Mouse (Mus musculus): ENCODE results near the gene Grn. TPM values are rescaled to one million over a fixed set of nuclear protein-coding genes. Genes with fewer than 3 reads are reported as not detected.
"Not testable (repeated sequence)": the region's sequence is repeated elsewhere in the genome, so short reads cannot be mapped to it uniquely, and the experiment has no call there.

The Grn gene
- 75.2 and 86.1 TPM in 2 replicates for polyA plus RNA-seq (2016; fragmentation: Nextera tagmentation; extraction: Ambion mirVana)

- Histone ChIP-seq H3K9me3 (no peaks in the 10 kb centered on the region), H3K4me3 (peak within 1 kb of the TSS; percentile 48), H3K4me1 (peaks cover 24% of the 10 kb centered on the region), H3K36me3 (peaks cover 7% of the 10 kb centered on the region), H3K9ac (peak within 1 kb of the TSS; percentile 59), H3K27me3 (replicated peaks) (no peaks in the 10 kb centered on the region), H3K4me2 (replicated peaks) (peak within 1 kb of the TSS; percentile 94), H3K27ac (0 out of 2 replicates have a peak within 1 kb of the TSS, but pooled peaks have one; percentile 42)
- WGBS, result 0% methylated on average over 29 of the region's 29 CpGs
- ATAC-seq (ENCODE audit: low FRiP score, low read depth), result peak; percentile 90
Observed at GRCm38 (mm10) chr11:102430121-102431017, at the start of gene Grn. Gene Grn, plus strand, starts transcription at chr11:102430315.

- H3K4me3 ChIP-seq, result no peak overlapping the region
- H3K27ac ChIP-seq, result no peak overlapping the region
- no peaks in the 10 kb centered on the region for H3K36me3 ChIP-seq
- 52% methylated on average over 4 of the region's 4 CpGs for WGBS
- ATAC-seq (ENCODE audit: low FRiP score, low read depth), result no peak
- H3K4me1 ChIP-seq, result peaks cover 2% of the 10 kb centered on the region; the same call in 1 of the 2 replicates
- no peak overlapping the region for H3K4me2 ChIP-seq (replicated peaks)
- H3K9ac ChIP-seq, result no peak overlapping the region
- no peaks in the 10 kb centered on the region for H3K27me3 ChIP-seq (replicated peaks)
- no peaks in the 10 kb centered on the region for H3K9me3 ChIP-seq
Observed at GRCm38 (mm10) chr11:102381341-102382100, 48.6 kb upstream of the Grn start.

- Histone ChIP-seq H3K36me3 (no peaks in the 10 kb centered on the region), H3K9me3 (no peaks in the 10 kb centered on the region), H3K9ac (no peak overlapping the region), H3K4me3 (no peak overlapping the region), H3K4me2 (replicated peaks) (no peak overlapping the region), H3K4me1 (no peaks in the 10 kb centered on the region), H3K27me3 (replicated peaks) (no peaks in the 10 kb centered on the region), H3K27ac (no peak overlapping the region)
- ATAC-seq (ENCODE audit: low FRiP score, low read depth), result no peak
- 94% methylated on average over 3 of the region's 3 CpGs for WGBS
Observed at GRCm38 (mm10) chr11:102382794-102383193, 47.3 kb upstream of the Grn start.

GRCm38 (mm10) chr11:102383365-102384136 is 46.6 kb upstream of the Grn start:
- H3K36me3 ChIP-seq, result no peaks in the 10 kb centered on the region
- no peaks in the 10 kb centered on the region for H3K27me3 ChIP-seq (replicated peaks)
- no peak overlapping the region for H3K4me2 ChIP-seq (replicated peaks)
- no peaks in the 10 kb centered on the region for H3K9me3 ChIP-seq
- 95% methylated on average over 1 of the region's 1 CpGs for WGBS
- ATAC-seq (ENCODE audit: low FRiP score, low read depth), result no peak
- H3K4me1 ChIP-seq, result no peaks in the 10 kb centered on the region
- no peak overlapping the region for H3K9ac ChIP-seq
- no peak overlapping the region for H3K27ac ChIP-seq
- no peak overlapping the region for H3K4me3 ChIP-seq

- WGBS, result 78% methylated on average over 2 of the region's 2 CpGs
Observed at GRCm38 (mm10) chr11:102384418-102384817, 45.7 kb upstream of the Grn start.

GRCm38 (mm10) chr11:102385075-102385474 is 45.0 kb upstream of the Grn start:
- Histone ChIP-seq H3K9me3 (no peaks in the 10 kb centered on the region), H3K4me1 (no peaks in the 10 kb centered on the region), H3K27me3 (replicated peaks) (no peaks in the 10 kb centered on the region), H3K4me2 (replicated peaks) (no peak overlapping the region), H3K9ac (no peak overlapping the region), H3K36me3 (no peaks in the 10 kb centered on the region), H3K27ac (no peak overlapping the region), H3K4me3 (no peak overlapping the region)
- 63% methylated on average over 4 of the region's 4 CpGs for WGBS
- no peak for ATAC-seq (ENCODE audit: low FRiP score, low read depth)

More at GRCm38 (mm10) chr11:102384418-102384817, 45.7 kb upstream of the Grn start:
- H3K4me2 ChIP-seq (replicated peaks), result no peak overlapping the region
- no peak overlapping the region for H3K4me3 ChIP-seq
- H3K27ac ChIP-seq, result no peak overlapping the region
- H3K36me3 ChIP-seq, result no peaks in the 10 kb centered on the region
- H3K9me3 ChIP-seq, result no peaks in the 10 kb centered on the region
- ATAC-seq (ENCODE audit: low FRiP score, low read depth), result no peak
- no peaks in the 10 kb centered on the region for H3K27me3 ChIP-seq (replicated peaks)
- H3K4me1 ChIP-seq, result no peaks in the 10 kb centered on the region
- H3K9ac ChIP-seq, result no peak overlapping the region

GRCm38 (mm10) chr11:102386121-102386520 is 44.0 kb upstream of the Grn start:
- H3K9me3 ChIP-seq, result no peaks in the 10 kb centered on the region
- H3K4me3 ChIP-seq, result no peak overlapping the region
- no peak overlapping the region for H3K9ac ChIP-seq
- H3K4me1 ChIP-seq, result no peaks in the 10 kb centered on the region
- no peak for ATAC-seq (ENCODE audit: low FRiP score, low read depth)
- H3K4me2 ChIP-seq (replicated peaks), result no peak overlapping the region
- no peak overlapping the region for H3K27ac ChIP-seq
- H3K27me3 ChIP-seq (replicated peaks), result no peaks in the 10 kb centered on the region
- 66% methylated on average over 5 of the region's 5 CpGs for WGBS
- H3K36me3 ChIP-seq, result no peaks in the 10 kb centered on the region

GRCm38 (mm10) chr11:102389436-102389835 is 40.7 kb upstream of the Grn start:
- H3K4me3 ChIP-seq; H3K9me3 ChIP-seq; ATAC-seq (ENCODE audit: low FRiP score, low read depth); H3K27ac ChIP-seq; H3K27me3 ChIP-seq (replicated peaks); H3K36me3 ChIP-seq; H3K9ac ChIP-seq; H3K4me2 ChIP-seq (replicated peaks): not testable (repeated sequence)
- 87% methylated on average over 4 of the region's 5 CpGs for WGBS
- peaks cover 18% of the 10 kb centered on the region for H3K4me1 ChIP-seq

- Histone ChIP-seq H3K9ac (peak overlapping the region; percentile 41), H3K27ac (peak overlapping the region; percentile 72), H3K4me1 (peaks cover 50% of the 10 kb centered on the region), H3K4me2 (replicated peaks) (peak overlapping the region; percentile 80), H3K9me3 (no peaks in the 10 kb centered on the region), H3K27me3 (replicated peaks) (peaks cover under 1% of the 10 kb centered on the region; the same call in 1 of the 2 replicates), H3K4me3 (peak overlapping the region; percentile 66), H3K36me3 (no peaks in the 10 kb centered on the region)
- ATAC-seq (ENCODE audit: low FRiP score, low read depth), result peak; percentile 56
- WGBS, result 21% methylated on average over 15 of the region's 15 CpGs
Observed at GRCm38 (mm10) chr11:102392441-102393237, 37.5 kb upstream of the Grn start.

- peak; percentile 88 for ATAC-seq (ENCODE audit: low FRiP score, low read depth)
Observed at GRCm38 (mm10) chr11:102393238-102393634, 36.9 kb upstream of the Grn start, which contains the start of gene Rundc3a. Gene Rundc3a, plus strand, starts transcription at chr11:102393403.

More at GRCm38 (mm10) chr11:102393238-102393634, 36.9 kb upstream of the Grn start, which contains the start of gene Rundc3a:
- Histone ChIP-seq H3K9ac (peak within 1 kb of the TSS; percentile 80), H3K27me3 (replicated peaks) (peaks cover 7% of the 10 kb centered on the region), H3K4me1 (peaks cover 56% of the 10 kb centered on the region), H3K36me3 (no peaks in the 10 kb centered on the region; the same call in 1 of the 2 replicates), H3K9me3 (no peaks in the 10 kb centered on the region), H3K4me3 (peak within 1 kb of the TSS; percentile 66), H3K4me2 (replicated peaks) (peak within 1 kb of the TSS; percentile 80), H3K27ac (peak within 1 kb of the TSS; percentile 79)
- under 1% methylated on average over 34 of the region's 34 CpGs for WGBS
